Mouse (Mus musculus): ENCODE data around the gene 7530416G11Rik. TPM values are rescaled to one million over a fixed set of nuclear protein-coding genes. Genes with fewer than 3 reads are reported as not detected.

Gene 7530416G11Rik
- polyA plus RNA-seq, 1 experiment from 2014 or later: not detected

DNA sequence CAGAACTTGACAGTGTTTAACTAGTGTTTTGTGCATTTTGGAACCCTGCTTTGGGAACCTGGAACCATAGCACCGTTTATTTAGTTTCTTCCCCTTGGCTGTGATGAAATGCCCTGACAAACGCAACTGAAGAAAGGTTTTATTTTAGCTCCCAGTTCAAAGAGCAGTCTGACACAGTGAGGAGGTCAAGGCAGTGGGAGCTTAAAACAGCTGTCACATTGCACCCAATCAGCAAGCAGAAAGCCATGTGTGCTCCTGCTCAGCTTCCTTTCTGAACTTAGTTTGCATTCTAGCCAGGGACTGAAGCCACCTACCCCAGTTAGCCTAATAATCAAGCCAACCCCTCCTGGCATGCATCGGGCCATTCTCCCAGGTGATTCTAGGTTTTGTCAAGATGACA is 56.4 kb downstream of the 7530416G11Rik start:
- no peak for ATAC-seq
- no peak overlapping the region for H3K27ac ChIP-seq
- H3K4me3 ChIP-seq: no peak overlapping the region
- no peak overlapping the region for H3K9ac ChIP-seq
- no peak overlapping the region for H3K4me2 ChIP-seq
- H3K9me3 ChIP-seq (replicated peaks): no peaks in the 10 kb centered on the region
- no peaks in the 10 kb centered on the region for H3K4me1 ChIP-seq
- peaks cover 21% of the 10 kb centered on the region for H3K36me3 ChIP-seq
- no peaks in the 10 kb centered on the region for H3K27me3 ChIP-seq (replicated peaks)
- WGBS (ENCODE audit: insufficient replicate concordance): 73% methylated on average over 3 of the region's 3 CpGs

Other genes with a start within 250 kb of the 7530416G11Rik start
- 110 and 114 TPM in 2 replicates for gene Atxn10, start 167.0 kb downstream of the 7530416G11Rik start, polyA plus RNA-seq (2016; fragmentation: Nextera tagmentation; extraction: Ambion mirVana)
- gene Wnt7b, start 79.2 kb upstream of the 7530416G11Rik start, polyA plus RNA-seq (2016; fragmentation: Nextera tagmentation; extraction: Ambion mirVana): 0.38 and 0.56 TPM in 2 replicates
- gene Ppara, start 231.8 kb upstream of the 7530416G11Rik start, polyA plus RNA-seq (2016; fragmentation: Nextera tagmentation; extraction: Ambion mirVana): 5.7 TPM in 2 replicates